Mouse (Mus musculus) forebrain, embryonic 14.5 days (tissue): ENCODE measurements at regions not wholly inside any gene's neighbourhood (a gene's known extent, or its start where the extent isn't known, plus 50 kb on each side); places are given as distances from the start of the nearest gene placed in this dataset.

Experiments used
- ATAC-seq: fragments of 200-750 bp; cut with Nextera tagmentation; 2 replicates; pipeline ENCODE4 v1.8.0; 2017; ENCODE audit warnings: mild to moderate bottlenecking, moderate library complexity
- DNase-seq: peaks from one replicate; pipeline ENCODE4 v3.0.0-alpha.2; 2015; ENCODE audit warnings: low spot score
- H3K27ac ChIP-seq: fragments of 300-500 bp; sonication (generic); 2 replicates; pipeline ENCODE4 v1.5.1; 2014; ENCODE audit warnings: low read depth, mild to moderate bottlenecking, control low read depth, low read length, moderate library complexity
- H3K27me3 ChIP-seq: fragments of 300-500 bp; sonication (generic); replicated peaks from 2 replicates; pipeline ENCODE4 v1.6.1; 2014; ENCODE audit warnings: low read length, control low read depth, mixed read lengths; ENCODE audit not compliant: control insufficient read depth, insufficient read depth
- H3K36me3 ChIP-seq: fragments of 300-500 bp; sonication (generic); 2 replicates; pipeline ENCODE4 v1.6.1; 2014; ENCODE audit warnings: low read length, control low read depth; ENCODE audit not compliant: control insufficient read depth, insufficient read depth
- H3K4me1 ChIP-seq: fragments of 300-500 bp; sonication (generic); 2 replicates; pipeline ENCODE4 v1.6.1; 2014; ENCODE audit warnings: antibody characterized with exemption, low read length, control low read depth; ENCODE audit not compliant: control insufficient read depth, insufficient read depth
- H3K4me2 ChIP-seq: fragments of 300-500 bp; sonication (generic); 2 replicates; pipeline ENCODE4 v1.6.1; 2014; ENCODE audit warnings: mild to moderate bottlenecking, control low read depth, low read length
- H3K4me3 ChIP-seq: fragments of 300-500 bp; sonication (generic); 2 replicates; pipeline ENCODE4 v1.5.1; 2014; ENCODE audit warnings: low read depth, low read length, control low read depth
- H3K9ac ChIP-seq: fragments of 300-500 bp; sonication (generic); 2 replicates; pipeline ENCODE4 v1.6.1; 2014; ENCODE audit warnings: mild to moderate bottlenecking, low read length, control low read depth, moderate library complexity
- H3K9me3 ChIP-seq: fragments of 300-500 bp; sonication (generic); replicated peaks from 2 replicates; pipeline ENCODE4 v1.6.1; 2016; ENCODE audit warnings: low read length, control low read depth, mixed read lengths; ENCODE audit not compliant: control insufficient read depth
- WGBS: fragments of 180-500 bp; shearing (Covaris S2); extraction: QIAGEN DNeasy Blood & Tissue Kit; methylation state at CpG from one replicate; pipeline ENCODE4 v1.1.7; 2014; 5-methylcytosine and 5-hydroxymethylcytosine counted together

GRCm38 (mm10) chr8:54392866-54393265 lies 136.5 kb upstream of the Asb5 start:
- H3K27me3 ChIP-seq, result no peaks in the 10 kb centered on the region
- no peaks in the 10 kb centered on the region for H3K9me3 ChIP-seq
- H3K4me1 ChIP-seq, result no peaks in the 10 kb centered on the region
- no peak overlapping the region for H3K27ac ChIP-seq
- H3K4me3 ChIP-seq, result no peak overlapping the region
- H3K4me2 ChIP-seq, result no peak overlapping the region
- DNase-seq (no peak), ATAC-seq (no peak)
- no peak overlapping the region for H3K9ac ChIP-seq
- H3K36me3 ChIP-seq, result no peaks in the 10 kb centered on the region

GRCm38 (mm10) chr8:54393466-54394197 lies 135.7 kb upstream of the Asb5 start:
- H3K4me2 ChIP-seq, result no peak overlapping the region
- ATAC-seq (no peak), DNase-seq (no peak)
- H3K4me3 ChIP-seq, result no peak overlapping the region
- H3K27me3 ChIP-seq, result no peaks in the 10 kb centered on the region
- H3K27ac ChIP-seq, result no peak overlapping the region
- no peak overlapping the region for H3K9ac ChIP-seq
- no peaks in the 10 kb centered on the region for H3K36me3 ChIP-seq
- no peaks in the 10 kb centered on the region for H3K9me3 ChIP-seq
- no peaks in the 10 kb centered on the region for H3K4me1 ChIP-seq
- 94% methylated on average over 12 of the region's 12 CpGs for WGBS

GRCm38 (mm10) chr8:54405723-54406122 lies 123.7 kb upstream of the Asb5 start:
- no peaks in the 10 kb centered on the region for H3K36me3 ChIP-seq
- no peak overlapping the region for H3K4me3 ChIP-seq
- peak; percentile 90 for ATAC-seq
- no peaks in the 10 kb centered on the region for H3K27me3 ChIP-seq
- no peak overlapping the region for H3K9ac ChIP-seq
- no peak overlapping the region for H3K27ac ChIP-seq
- no peak overlapping the region for H3K4me2 ChIP-seq
- H3K4me1 ChIP-seq, result no peaks in the 10 kb centered on the region
- WGBS, result 25% methylated on average over 2 of the region's 2 CpGs
- H3K9me3 ChIP-seq, result no peaks in the 10 kb centered on the region
- DNase-seq, result peak; percentile 69

- WGBS, result 81% methylated on average over 4 of the region's 4 CpGs
- peak; percentile 25 for DNase-seq
Observed at GRCm38 (mm10) chr8:54414092-54414799, 115.1 kb upstream of the Asb5 start.

GRCm38 (mm10) chr8:54416691-54417090 lies 112.7 kb upstream of the Asb5 start:
- DNase-seq (no peak), ATAC-seq (no peak)
- Histone ChIP-seq H3K9me3 (no peaks in the 10 kb centered on the region), H3K9ac (no peak overlapping the region), H3K4me2 (no peak overlapping the region), H3K27me3 (no peaks in the 10 kb centered on the region), H3K27ac (no peak overlapping the region), H3K4me3 (no peak overlapping the region), H3K4me1 (no peaks in the 10 kb centered on the region), H3K36me3 (no peaks in the 10 kb centered on the region)
- WGBS, result 89% methylated on average over 2 of the region's 2 CpGs

More at GRCm38 (mm10) chr8:54414092-54414799, 115.1 kb upstream of the Asb5 start:
- no peak overlapping the region for H3K4me2 ChIP-seq
- no peaks in the 10 kb centered on the region for H3K9me3 ChIP-seq
- no peak for ATAC-seq
- H3K4me1 ChIP-seq, result no peaks in the 10 kb centered on the region
- no peaks in the 10 kb centered on the region for H3K36me3 ChIP-seq
- H3K27me3 ChIP-seq, result no peaks in the 10 kb centered on the region
- no peak overlapping the region for H3K27ac ChIP-seq
- H3K4me3 ChIP-seq, result no peak overlapping the region
- no peak overlapping the region for H3K9ac ChIP-seq

- 85% methylated on average over 2 of the region's 2 CpGs for WGBS
- DNase-seq, result no peak
Observed at GRCm38 (mm10) chr8:54418035-54418434, 111.3 kb upstream of the Asb5 start.

GRCm38 (mm10) chr8:54420339-54421098 lies 108.9 kb upstream of the Asb5 start:
- Histone ChIP-seq H3K9me3 (no peaks in the 10 kb centered on the region), H3K4me2 (no peak overlapping the region), H3K4me1 (no peaks in the 10 kb centered on the region), H3K36me3 (no peaks in the 10 kb centered on the region), H3K27ac (no peak overlapping the region), H3K4me3 (no peak overlapping the region), H3K27me3 (no peaks in the 10 kb centered on the region), H3K9ac (no peak overlapping the region)
- ATAC-seq (no peak), DNase-seq (no peak)
- 91% methylated on average over 6 of the region's 6 CpGs for WGBS

More at GRCm38 (mm10) chr8:54418035-54418434, 111.3 kb upstream of the Asb5 start:
- H3K4me3 ChIP-seq, result no peak overlapping the region
- H3K9ac ChIP-seq, result no peak overlapping the region
- no peaks in the 10 kb centered on the region for H3K36me3 ChIP-seq
- no peak for ATAC-seq
- H3K9me3 ChIP-seq, result no peaks in the 10 kb centered on the region
- no peak overlapping the region for H3K4me2 ChIP-seq
- no peaks in the 10 kb centered on the region for H3K27me3 ChIP-seq
- no peaks in the 10 kb centered on the region for H3K4me1 ChIP-seq
- H3K27ac ChIP-seq, result no peak overlapping the region

GRCm38 (mm10) chr8:54425039-54425438 lies 104.3 kb upstream of the Asb5 start:
- ATAC-seq (no peak), DNase-seq (no peak)
- no peaks in the 10 kb centered on the region for H3K4me1 ChIP-seq
- H3K27me3 ChIP-seq, result no peaks in the 10 kb centered on the region
- no peaks in the 10 kb centered on the region for H3K9me3 ChIP-seq
- no peak overlapping the region for H3K4me2 ChIP-seq
- 81% methylated on average over 3 of the region's 3 CpGs for WGBS
- H3K36me3 ChIP-seq, result no peaks in the 10 kb centered on the region
- H3K27ac ChIP-seq, result no peak overlapping the region
- no peak overlapping the region for H3K4me3 ChIP-seq
- H3K9ac ChIP-seq, result no peak overlapping the region
